ENCODE assay signal across 11 mouse cellular contexts in the genomic region with DNA sequence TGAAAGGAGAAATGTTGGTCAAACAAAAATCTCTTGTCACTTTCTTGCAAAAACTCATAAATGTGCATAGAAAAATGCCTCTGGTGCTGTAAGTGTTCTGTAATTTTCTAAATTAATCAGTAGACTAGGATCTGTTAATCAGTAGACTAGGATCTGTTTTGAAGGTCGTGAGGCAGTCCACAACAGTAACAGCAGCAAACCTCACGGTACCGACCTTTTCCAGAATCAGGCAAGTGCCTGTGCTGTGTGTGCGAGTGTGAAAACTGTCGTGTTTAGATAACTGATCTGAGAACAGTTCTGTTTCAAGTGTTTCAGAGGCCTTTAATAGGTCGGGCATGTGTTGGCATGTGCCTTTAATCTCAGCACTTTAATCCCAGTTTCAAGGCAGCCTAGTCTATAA.
"Had no signal": no experiment of that assay in that cellular context is flagged by ENCODE, and none has a peak within 500 bp of the region (broad histone marks: within the 10 kb centered on the region; RNA-seq: fewer than 3 reads in every experiment).

No protein-coding gene starts in this region.

- H3K4me2 ChIP-seq: intestine, embryonic 15.5 days; limb, embryonic 15.5 days; midbrain, embryonic 11.5 days; midbrain, embryonic 15.5 days; neural tube, embryonic 12.5 days had no signal

- H3K27ac ChIP-seq: intestine, embryonic 15.5 days; limb, embryonic 15.5 days; liver, embryonic 14.5 days; midbrain, embryonic 15.5 days; neural tube, embryonic 12.5 days had no signal

- H3K27me3 ChIP-seq: intestine, embryonic 15.5 days; limb, embryonic 15.5 days; midbrain, embryonic 15.5 days; neural tube, embryonic 12.5 days had no signal

- ATAC-seq: intestine, embryonic 15.5 days; midbrain, embryonic 15.5 days had no signal

- H3K4me3 ChIP-seq: intestine, embryonic 15.5 days; limb, embryonic 15.5 days; midbrain, embryonic 15.5 days; neural tube, embryonic 12.5 days had no signal

- H3K9me3 ChIP-seq: intestine, embryonic 15.5 days; limb, embryonic 15.5 days; midbrain, embryonic 15.5 days; neural tube, embryonic 12.5 days had no signal

- DNase-seq: lung, adult 18-20 months; right cerebral cortex, postnatal 4 days; spleen, adult 18-20 months; thymus, adult 18-20 months; thymus, postnatal 14 days had no signal

- H3K9ac ChIP-seq: intestine, embryonic 15.5 days; limb, embryonic 15.5 days; liver, embryonic 14.5 days; midbrain, embryonic 15.5 days; neural tube, embryonic 12.5 days had no signal
